In the genomic region with DNA sequence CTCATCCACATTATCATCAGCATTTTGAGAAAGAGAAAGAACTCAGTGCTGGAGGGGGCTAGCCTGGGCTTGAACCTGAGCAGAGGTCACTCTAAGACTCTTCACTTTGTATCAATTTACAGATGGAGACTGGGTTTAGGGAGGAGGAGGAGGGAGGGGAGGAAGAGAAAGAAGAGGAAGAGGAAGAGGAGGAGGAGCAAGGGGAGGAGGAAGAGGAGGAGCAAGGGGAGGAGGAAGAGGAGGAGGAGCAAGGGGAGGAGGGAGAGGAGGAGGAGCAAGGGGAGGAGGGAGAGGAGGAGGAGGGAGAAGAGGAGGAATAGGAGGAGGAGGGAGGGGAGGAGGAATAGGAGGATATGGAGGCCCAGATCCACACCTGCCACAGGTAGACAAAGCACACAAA, we compare ENCODE assay signal across 21 mouse cellular contexts. TPM values are rescaled to one million over a fixed set of nuclear protein-coding genes. Genes with fewer than 3 reads are reported as not detected.
"Had no signal": no experiment of that assay in that cellular context is flagged by ENCODE, and none has a peak within 500 bp of the region (broad histone marks: within the 10 kb centered on the region; RNA-seq: fewer than 3 reads in every experiment).

No protein-coding gene starts in this region.

- H3K4me3 ChIP-seq: kidney, embryonic 15.5 days; limb, embryonic 10.5 days; limb, embryonic 13.5 days; liver, embryonic 12.5 days; liver, embryonic 15.5 days; midbrain, embryonic 12.5 days; midbrain, embryonic 15.5 days; neural tube, embryonic 13.5 days; stomach, embryonic 15.5 days had no signal

- H3K27ac ChIP-seq: liver, embryonic 12.5 days; liver, embryonic 15.5 days; macrophage; midbrain, embryonic 12.5 days; midbrain, embryonic 15.5 days; stomach, embryonic 15.5 days had no signal

- DNase-seq: kidney, adult 2 months; kidney, postnatal 10 days; kidney, postnatal 36 days; liver; lung, adult 18-20 months; retina, postnatal 1 day; right cerebral cortex, postnatal 25 days; spleen, adult 18-20 months; thymus, postnatal 36 days had no signal

RNA-seq across cellular contexts. Expression of a gene that starts 18.0 kb away (rescaled TPM):
- total RNA-seq: megakaryocyte, adult 5-6 weeks; neutrophil, adult 5-6 weeks had no signal
